Mouse (Mus musculus): Measurements from ENCODE around the gene Tle3.

DNA sequence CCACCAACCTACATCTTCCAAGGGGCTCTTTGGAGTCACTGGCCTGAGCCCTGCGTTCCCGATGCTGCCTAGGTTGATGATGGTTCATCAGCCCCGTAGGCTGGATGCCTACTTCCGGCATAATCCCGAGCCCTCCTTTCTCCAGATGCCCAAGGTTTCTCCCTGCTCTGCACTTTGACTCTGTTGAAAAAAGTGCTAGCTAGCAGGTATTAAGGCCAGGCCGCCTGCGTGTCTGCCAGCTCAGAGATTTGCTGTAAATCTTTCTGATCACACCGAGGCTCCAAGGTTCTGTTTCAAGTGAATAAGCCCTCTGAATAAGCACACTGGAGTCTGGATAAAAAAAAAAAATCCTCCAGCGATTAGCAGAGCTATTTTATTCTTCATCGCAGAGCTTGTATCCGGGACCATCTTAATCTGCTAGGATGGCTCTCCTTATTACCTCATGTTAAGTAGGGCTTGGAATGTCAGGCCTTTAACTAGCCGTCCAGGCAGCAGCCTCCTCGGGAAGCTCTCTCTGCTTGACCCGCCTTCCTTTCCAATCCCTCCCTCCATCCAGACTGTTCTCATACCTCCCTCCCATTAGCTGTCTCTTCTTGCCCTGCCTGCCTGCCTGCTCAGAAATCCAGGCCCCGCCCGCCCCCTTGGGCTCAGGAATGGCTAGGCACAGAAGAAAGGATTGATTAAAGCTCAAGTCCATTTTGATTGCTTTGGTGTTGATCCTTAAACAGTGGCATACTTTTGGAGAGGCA, 31.9 kb downstream of the Tle3 start:
- no peak for TF ChIP-seq CTCF (IDR thresholded peaks at IDR 0.05; ENCODE audit: low read depth, low read length)
- TF ChIP-seq GATA1 (IDR thresholded peaks at IDR 0.05; ENCODE audit: borderline replicate concordance, low read length): no peak
- no peak for TF ChIP-seq GATA2 (IDR thresholded peaks at IDR 0.05; ENCODE audit: borderline replicate concordance, low read depth, low read length)
- TF ChIP-seq TAL1 (conservative IDR thresholded peaks at IDR 0.05; ENCODE audit: low read depth, low read length): no peak
- TF ChIP-seq POLR2AphosphoS5 (IDR thresholded peaks at IDR 0.05; ENCODE audit: insufficient replicate concordance, low read depth, low read length): no peak

All from G1E (cell line).